Mouse (Mus musculus): Measurements from ENCODE around the gene Rnf24. TPM values are rescaled to one million over a fixed set of nuclear protein-coding genes. Genes with fewer than 3 reads are reported as not detected.

Rnf24 gene
- polyA plus RNA-seq, 1 experiment from 2014 or later: 3.0 TPM

DNA sequence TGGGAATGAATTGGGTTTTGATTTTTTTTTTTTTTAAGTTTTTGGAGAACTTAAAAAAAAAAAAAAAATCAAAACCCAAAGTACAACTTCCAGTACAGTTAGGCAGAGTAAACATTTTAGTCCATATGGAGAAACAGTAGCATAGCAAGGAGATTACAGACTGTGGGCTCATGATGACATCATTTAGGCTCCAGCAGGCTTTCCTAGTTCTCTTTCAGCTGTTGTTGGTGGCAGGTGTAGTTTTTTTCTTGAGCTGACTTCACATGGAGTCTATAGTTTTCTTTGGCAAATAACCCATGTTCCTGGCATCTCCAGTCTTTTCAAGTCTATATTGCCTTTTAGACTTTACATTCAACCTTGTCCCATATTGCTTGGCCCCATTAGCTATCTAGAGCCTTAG is 62.0 kb downstream of the Rnf24 start:
- no peaks in the 10 kb centered on the region for H3K27me3 ChIP-seq (ENCODE audit: insufficient read depth, poor library complexity, severe bottlenecking)
- no peak overlapping the region for H3K4me3 ChIP-seq
- H3K36me3 ChIP-seq: peaks cover 88% of the 10 kb centered on the region
- H3K27ac ChIP-seq: no peak overlapping the region
- no peaks in the 10 kb centered on the region for H3K9me3 ChIP-seq
- no peaks in the 10 kb centered on the region for H3K4me1 ChIP-seq
- DNase-seq (ENCODE audit: low spot score): no peak

DNA sequence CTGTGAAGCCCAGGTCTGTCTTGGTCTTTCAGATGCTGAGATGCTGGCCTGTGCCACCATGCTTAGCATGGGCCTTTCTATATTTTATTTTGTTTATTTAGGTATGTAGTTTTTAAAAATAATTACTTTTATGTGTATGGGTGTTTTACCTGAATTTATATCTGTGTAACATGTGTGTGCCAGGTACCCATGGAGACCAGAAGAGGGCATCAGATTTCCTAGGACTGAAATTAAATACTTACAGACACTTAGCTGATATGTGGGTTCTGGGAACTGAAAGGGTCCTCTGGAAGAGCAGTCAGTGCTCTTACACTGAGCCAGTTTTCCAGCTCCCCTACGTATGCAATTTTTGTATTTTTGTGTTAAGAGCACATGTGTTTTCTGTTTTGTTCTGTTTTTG is 66.4 kb downstream of the Rnf24 start:
- DNase-seq (ENCODE audit: low spot score): no peak

DNA sequence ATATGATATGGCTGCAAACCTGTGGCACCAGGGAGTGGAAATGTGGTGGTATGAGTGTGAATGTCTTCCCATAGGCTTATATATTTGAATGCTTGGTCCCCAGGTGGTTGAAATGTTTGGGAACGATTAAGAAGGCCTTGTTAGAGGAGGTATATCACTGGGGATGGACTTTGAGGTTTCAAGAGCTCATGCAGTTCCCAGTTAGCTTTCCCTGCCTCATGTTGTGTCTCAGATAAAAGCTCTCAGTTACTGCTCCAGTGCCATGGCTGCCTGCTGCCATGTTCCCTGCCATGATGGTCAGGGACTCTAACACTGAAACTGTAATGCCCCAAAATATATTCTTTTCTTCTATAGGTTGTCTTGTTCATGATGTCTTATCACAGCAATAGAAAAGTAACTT is 71.1 kb downstream of the Rnf24 start:
- WGBS: 90% methylated on average over 1 of the region's 1 CpGs

More for the DNA sequence above, 66.4 kb downstream of the Rnf24 start:
- H3K27ac ChIP-seq: no peak overlapping the region
- H3K4me3 ChIP-seq: no peak overlapping the region
- H3K9me3 ChIP-seq: no peaks in the 10 kb centered on the region
- no peaks in the 10 kb centered on the region for H3K4me1 ChIP-seq
- 87% methylated on average over 1 of the region's 1 CpGs for WGBS
- peaks cover 79% of the 10 kb centered on the region for H3K36me3 ChIP-seq
- no peaks in the 10 kb centered on the region for H3K27me3 ChIP-seq (ENCODE audit: insufficient read depth, poor library complexity, severe bottlenecking)

DNA sequence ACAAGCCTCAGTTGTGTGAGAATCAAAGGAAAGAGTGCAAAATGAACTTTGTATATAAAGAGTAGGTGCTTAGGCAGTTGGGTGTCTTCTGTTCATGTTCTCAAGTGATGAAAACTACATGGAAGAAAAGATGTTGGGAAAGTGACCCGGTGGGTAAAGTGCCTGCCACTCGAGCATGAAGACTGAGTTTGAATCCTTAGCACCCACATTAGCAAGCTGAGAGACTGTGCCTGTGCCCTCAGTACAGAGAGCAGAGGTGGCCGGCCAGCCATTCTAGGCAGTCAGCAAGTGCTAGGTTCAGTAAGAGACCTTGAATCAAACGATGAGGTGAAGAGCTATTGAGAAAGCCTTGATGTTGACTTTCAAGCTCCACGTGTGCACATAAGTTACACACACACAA is 76.0 kb downstream of the Rnf24 start:
- Histone ChIP-seq H3K4me3 (no peak overlapping the region), H3K27ac (no peak overlapping the region), H3K36me3 (peaks cover 78% of the 10 kb centered on the region), H3K9me3 (no peaks in the 10 kb centered on the region), H3K4me1 (no peaks in the 10 kb centered on the region), H3K27me3 (ENCODE audit: insufficient read depth, poor library complexity, severe bottlenecking) (no peaks in the 10 kb centered on the region)
- no peak for DNase-seq (ENCODE audit: low spot score)
- 84% methylated on average over 5 of the region's 5 CpGs for whole genome bisulfite sequencing

More for the DNA sequence above, 71.1 kb downstream of the Rnf24 start:
- no peaks in the 10 kb centered on the region for H3K9me3 ChIP-seq
- no peaks in the 10 kb centered on the region for H3K4me1 ChIP-seq
- DNase-seq (ENCODE audit: low spot score): no peak
- H3K4me3 ChIP-seq: no peak overlapping the region
- no peak overlapping the region for H3K27ac ChIP-seq
- H3K36me3 ChIP-seq: peaks cover 84% of the 10 kb centered on the region
- H3K27me3 ChIP-seq (ENCODE audit: insufficient read depth, poor library complexity, severe bottlenecking): no peaks in the 10 kb centered on the region

DNA sequence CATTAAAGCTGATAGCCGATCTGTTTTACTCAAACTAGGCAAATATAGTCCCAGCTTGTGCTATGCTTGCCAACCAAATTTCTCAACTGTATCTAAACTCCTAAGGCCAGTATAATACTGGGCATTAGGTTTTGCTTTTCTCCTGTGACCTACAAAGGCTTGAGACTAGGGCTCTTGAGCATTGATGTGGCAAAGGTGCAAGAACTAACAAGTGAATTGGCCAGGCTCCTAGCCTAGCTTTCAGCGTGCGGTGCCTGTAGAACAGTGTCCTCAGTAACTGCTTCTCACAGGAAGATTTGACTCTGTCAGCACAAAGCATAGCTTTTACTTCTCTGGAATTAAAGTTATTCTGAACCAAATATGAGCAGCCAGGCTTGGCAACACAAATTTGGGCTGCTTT is 77.2 kb downstream of the Rnf24 start:
- no peaks in the 10 kb centered on the region for H3K27me3 ChIP-seq (ENCODE audit: insufficient read depth, poor library complexity, severe bottlenecking)
- peaks cover 75% of the 10 kb centered on the region for H3K36me3 ChIP-seq
- DNase-seq (ENCODE audit: low spot score): no peak
- H3K4me3 ChIP-seq: no peak overlapping the region
- H3K4me1 ChIP-seq: no peaks in the 10 kb centered on the region
- 94% methylated on average over 3 of the region's 3 CpGs for WGBS
- H3K9me3 ChIP-seq: no peaks in the 10 kb centered on the region
- no peak overlapping the region for H3K27ac ChIP-seq

DNA sequence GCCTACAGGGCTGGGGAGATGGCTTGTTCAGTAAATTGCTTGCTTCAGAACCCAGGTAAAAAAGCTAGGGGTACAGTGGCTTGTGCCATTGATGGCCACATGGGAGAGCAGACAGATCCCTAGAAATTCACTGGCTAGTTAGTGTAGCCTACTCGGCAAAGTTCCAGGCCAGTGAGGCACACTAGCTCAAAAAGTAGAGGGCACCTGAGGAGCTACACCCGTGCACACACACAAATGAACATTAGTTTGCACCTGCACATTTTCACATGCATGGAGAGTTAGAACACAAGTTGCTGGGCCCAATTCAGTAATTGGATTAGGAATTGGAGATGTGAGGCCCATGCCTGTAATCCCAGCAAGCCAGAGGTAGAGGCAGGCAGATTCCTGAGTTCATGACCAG is 87.6 kb downstream of the Rnf24 start:
- no peaks in the 10 kb centered on the region for H3K9me3 ChIP-seq
- peaks cover 7% of the 10 kb centered on the region; the same call in 1 of the 2 replicates for H3K36me3 ChIP-seq
- DNase-seq (ENCODE audit: low spot score): no peak
- 79% methylated on average over 2 of the region's 2 CpGs for WGBS
- no peaks in the 10 kb centered on the region for H3K27me3 ChIP-seq (ENCODE audit: insufficient read depth, poor library complexity, severe bottlenecking)
- H3K27ac ChIP-seq: no peak overlapping the region
- H3K4me3 ChIP-seq: no peak overlapping the region
- peaks cover 30% of the 10 kb centered on the region for H3K4me1 ChIP-seq

DNA sequence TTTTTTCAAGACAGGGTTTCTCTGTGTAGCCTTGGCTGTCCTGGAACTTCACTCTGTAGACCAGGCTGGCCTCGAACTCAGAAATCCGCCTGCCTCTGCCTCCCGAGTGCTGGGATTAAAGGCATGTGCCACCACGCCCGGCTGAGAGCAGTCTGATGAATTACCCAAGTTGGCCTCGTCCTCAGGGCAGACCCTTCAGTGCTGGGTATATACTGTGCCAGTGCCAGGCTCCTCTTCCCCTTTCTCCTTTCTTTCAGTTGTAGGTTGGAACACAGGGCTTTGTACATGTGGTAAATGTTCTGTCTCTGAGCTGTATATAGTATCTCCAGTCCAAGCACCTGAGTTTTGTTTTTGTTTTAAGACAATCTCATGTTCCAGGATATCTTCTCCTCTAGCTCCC is 88.7 kb downstream of the Rnf24 start:
- Histone ChIP-seq H3K4me1 (peaks cover 31% of the 10 kb centered on the region), H3K4me3 (peak overlapping the region; percentile 87), H3K36me3 (0 out of 2 replicates have a peak, but pooled peaks cover 3% of the 10 kb centered on the region), H3K27ac (no peak overlapping the region), H3K27me3 (ENCODE audit: insufficient read depth, poor library complexity, severe bottlenecking) (no peaks in the 10 kb centered on the region), H3K9me3 (no peaks in the 10 kb centered on the region)
- 80% methylated on average over 6 of the region's 6 CpGs for WGBS
- no peak for DNase-seq (ENCODE audit: low spot score)

DNA sequence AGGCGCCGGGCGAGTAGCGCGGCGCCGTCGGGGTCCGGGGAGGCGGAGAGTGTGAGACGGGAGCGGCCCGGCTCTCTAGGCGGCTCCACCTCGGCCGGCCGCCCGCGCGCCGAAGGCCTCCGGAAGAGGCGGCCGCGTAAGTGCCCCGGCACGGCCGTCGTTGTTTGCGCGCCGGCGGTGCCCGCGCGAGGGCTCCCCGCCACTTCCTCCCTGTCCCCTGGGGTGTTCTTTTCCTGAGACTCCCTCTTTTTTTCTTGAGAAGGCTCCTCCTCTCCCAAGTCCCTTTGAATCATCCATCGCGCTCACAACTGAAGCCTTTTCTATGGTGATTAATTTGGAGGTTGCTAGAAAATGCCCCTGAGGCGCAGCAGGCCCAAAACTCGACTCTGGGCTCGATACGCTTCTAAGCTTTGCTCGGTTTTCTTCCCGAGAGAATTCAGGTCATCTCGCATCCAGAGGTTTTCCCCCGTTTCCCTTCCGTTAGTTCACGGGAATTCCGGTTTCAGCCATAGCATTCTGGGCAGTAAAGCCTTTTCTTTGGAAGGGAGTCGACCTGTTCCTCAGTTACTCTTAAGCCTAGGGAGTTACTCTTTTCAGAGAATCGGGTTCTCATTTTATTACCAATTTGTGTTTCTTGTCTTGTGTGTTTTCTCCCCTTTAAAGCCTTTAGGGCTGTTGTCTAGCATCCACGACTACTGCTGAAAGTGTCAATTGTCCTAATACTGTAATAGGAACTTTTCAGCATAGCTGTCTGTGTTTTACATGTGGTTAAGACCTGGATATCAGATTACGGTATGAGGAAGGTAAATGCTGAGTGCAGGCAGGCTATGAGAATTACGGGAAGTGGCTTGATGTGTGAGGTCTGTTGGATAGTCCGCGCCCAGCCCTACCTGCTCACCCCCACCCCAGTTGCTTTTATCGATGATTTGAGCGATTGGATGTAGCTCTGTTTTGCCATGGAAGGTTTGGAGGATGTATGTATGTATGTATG is 89.7 kb downstream of the Rnf24 start:
- Histone ChIP-seq H3K27ac (peak overlapping the region; percentile 99), H3K4me3 (peak overlapping the region; percentile 87), H3K27me3 (ENCODE audit: insufficient read depth, poor library complexity, severe bottlenecking) (no peaks in the 10 kb centered on the region), H3K4me1 (peaks cover 31% of the 10 kb centered on the region), H3K9me3 (no peaks in the 10 kb centered on the region), H3K36me3 (no peaks in the 10 kb centered on the region)
- DNase-seq (ENCODE audit: low spot score): no peak
- WGBS: under 1% methylated on average over 59 of the region's 59 CpGs

DNA sequence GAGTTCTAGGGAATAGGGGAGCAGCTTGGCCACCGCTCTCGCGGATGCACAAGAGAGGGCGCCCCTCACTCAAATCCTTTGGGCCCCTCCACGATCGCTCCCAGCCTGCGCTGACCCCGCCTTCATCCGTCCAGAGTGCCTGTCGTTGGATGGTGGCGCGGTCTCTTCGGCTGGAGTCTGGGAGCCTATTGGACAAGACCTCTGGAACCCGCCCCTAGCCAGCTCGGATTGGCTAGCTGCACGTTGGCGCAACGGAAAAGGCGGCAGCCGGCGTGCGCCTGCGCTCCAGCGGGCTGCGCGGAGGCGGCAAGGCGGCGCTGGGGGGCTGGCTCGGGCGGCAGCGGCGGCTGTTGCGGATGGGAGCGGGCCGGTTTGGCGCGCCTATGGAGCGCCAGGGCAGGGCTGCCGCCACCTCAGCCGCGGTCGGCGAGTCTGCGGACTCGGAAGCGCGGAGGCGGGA is 90.4 kb downstream of the Rnf24 start, which contains the start of gene Pank2:
Gene Pank2, plus strand, starts transcription at position 283 of the 460 bp plus-strand sequence.
- Histone ChIP-seq H3K27me3 (ENCODE audit: insufficient read depth, poor library complexity, severe bottlenecking) (no peaks in the 10 kb centered on the region), H3K36me3 (no peaks in the 10 kb centered on the region), H3K4me1 (peaks cover 34% of the 10 kb centered on the region), H3K27ac (peak within 1 kb of the TSS; percentile 99), H3K9me3 (no peaks in the 10 kb centered on the region), H3K4me3 (peak within 1 kb of the TSS; percentile 87)
- under 1% methylated on average over 49 of the region's 49 CpGs for WGBS
- peak; percentile 99 for DNase-seq (ENCODE audit: low spot score)

DNA sequence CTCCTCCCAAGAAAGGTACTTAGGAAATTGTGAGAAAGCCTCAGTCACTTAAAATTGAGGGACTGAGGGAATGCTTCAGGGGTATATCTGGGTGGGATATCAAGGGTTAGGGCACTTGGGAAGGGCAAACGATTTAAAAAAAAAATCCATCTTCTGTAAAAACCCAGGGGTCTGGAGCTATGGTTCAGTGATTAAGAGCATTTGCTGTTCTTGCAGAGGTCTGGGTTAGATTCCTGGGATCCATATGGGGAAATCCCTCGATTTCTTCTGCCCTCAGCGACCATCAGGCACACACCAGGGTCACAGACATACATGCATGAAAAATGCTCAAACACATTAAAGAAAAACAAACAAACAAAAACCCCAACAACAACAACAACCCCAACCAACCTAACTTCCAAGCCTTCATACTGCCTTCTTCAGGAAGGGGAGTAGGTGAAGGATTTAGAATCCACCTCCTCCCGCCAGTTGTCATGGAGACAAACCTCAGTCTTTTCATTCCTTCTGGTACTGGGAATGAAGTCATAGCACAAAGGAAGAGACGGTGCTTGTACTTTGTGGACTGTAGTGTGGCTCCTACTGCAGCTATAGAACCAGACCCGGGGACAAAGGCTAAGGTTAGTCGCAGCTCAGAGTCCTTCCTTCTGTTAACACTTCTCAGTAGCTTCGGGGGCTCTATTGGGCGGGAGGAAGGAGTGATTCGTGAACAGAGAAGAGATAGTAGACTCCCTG is 91.0 kb downstream of the Rnf24 start:
- DNase-seq (ENCODE audit: low spot score): no peak
- H3K27me3 ChIP-seq (ENCODE audit: insufficient read depth, poor library complexity, severe bottlenecking): no peaks in the 10 kb centered on the region
- H3K4me3 ChIP-seq: peak overlapping the region; percentile 87
- H3K36me3 ChIP-seq: no peaks in the 10 kb centered on the region
- no peaks in the 10 kb centered on the region for H3K9me3 ChIP-seq
- peaks cover 37% of the 10 kb centered on the region for H3K4me1 ChIP-seq
- WGBS: 5% methylated on average over 10 of the region's 10 CpGs
- H3K27ac ChIP-seq: peak overlapping the region; percentile 99

DNA sequence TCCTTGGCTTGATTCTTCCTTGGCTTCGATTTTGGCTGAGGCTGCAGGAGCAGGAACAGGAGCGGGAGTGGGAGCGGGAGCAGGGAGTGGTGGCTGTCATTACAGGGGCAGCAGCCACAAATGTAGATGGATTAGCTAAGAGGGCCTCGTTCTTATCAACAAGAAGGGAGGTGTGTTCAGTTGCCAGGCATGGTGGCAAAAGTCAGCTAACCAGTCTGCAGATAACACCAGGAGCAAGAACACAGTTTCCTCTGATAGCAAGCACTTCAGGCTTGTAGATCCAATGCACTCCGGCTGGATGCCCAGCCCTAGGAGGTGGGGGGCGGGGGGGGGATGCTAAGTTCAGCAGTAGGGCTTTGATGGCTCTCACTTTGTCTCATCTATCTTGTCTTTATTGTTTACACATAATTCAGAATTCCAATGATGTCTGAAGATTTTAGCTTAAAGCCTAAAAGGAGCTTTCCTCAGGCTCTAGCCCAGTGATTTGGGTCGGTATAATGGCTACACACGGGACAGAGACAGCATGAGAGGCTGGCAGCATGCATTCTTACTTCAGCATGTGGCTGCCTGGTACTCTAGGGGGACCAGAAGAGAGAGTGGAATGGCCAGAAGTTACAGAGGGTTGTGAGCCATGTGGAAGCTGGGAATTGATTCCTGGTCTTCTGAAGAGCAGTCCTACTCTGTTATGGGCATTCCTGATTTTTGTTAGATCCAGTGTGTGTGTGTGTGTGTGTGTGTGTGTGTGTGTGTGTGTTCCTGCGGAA is 92.0 kb downstream of the Rnf24 start:
- peak overlapping the region; percentile 31; the same call in 1 of the 2 replicates for H3K4me3 ChIP-seq
- peak overlapping the region; percentile 99 for H3K27ac ChIP-seq

DNA sequence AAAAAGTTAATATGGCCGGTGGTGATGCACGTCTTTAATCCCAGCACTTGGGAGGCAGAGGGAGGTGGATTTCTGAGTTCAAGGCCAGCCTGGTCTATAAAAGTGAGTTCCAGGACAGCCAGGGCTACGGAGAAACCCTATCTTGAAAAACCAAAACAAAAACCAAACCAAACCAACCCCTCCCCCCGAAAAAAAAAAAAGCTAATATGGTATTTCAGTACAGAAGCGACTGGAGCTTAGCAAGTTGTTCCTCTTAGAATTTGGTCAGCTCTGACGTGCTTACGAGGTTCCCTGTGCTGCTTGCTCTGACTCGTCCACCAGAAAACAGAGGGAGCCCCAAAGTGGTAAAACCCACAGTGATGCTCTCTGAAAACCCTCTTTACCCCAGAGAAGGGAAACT is 94.0 kb downstream of the Rnf24 start:
- no peak for DNase-seq (ENCODE audit: low spot score)
- Histone ChIP-seq H3K4me1 (peaks cover 31% of the 10 kb centered on the region), H3K27ac (no peak overlapping the region), H3K36me3 (no peaks in the 10 kb centered on the region), H3K4me3 (no peak overlapping the region), H3K9me3 (no peaks in the 10 kb centered on the region), H3K27me3 (ENCODE audit: insufficient read depth, poor library complexity, severe bottlenecking) (no peaks in the 10 kb centered on the region)
- 86% methylated on average over 8 of the region's 8 CpGs for WGBS

More for the DNA sequence above, 92.0 kb downstream of the Rnf24 start:
- WGBS: 28% methylated on average over 9 of the region's 9 CpGs
- H3K27me3 ChIP-seq (ENCODE audit: insufficient read depth, poor library complexity, severe bottlenecking): no peaks in the 10 kb centered on the region
- H3K4me1 ChIP-seq: peaks cover 37% of the 10 kb centered on the region
- no peaks in the 10 kb centered on the region for H3K9me3 ChIP-seq
- no peaks in the 10 kb centered on the region for H3K36me3 ChIP-seq
- DNase-seq (ENCODE audit: low spot score): peak; percentile 78

All from heart, embryonic 10.5 days (tissue).